In genomic region chr7:116040470-116041019, GRCm38 (mm10) we compare ENCODE assay signal across 9 mouse cellular contexts. TPM values are rescaled to one million over a fixed set of nuclear protein-coding genes. Genes with fewer than 3 reads are reported as not detected.
DNase-seq lines count a peak whose midpoint lies in the region; ATAC-seq and TF ChIP-seq lines count a peak whose summit lies in the region.
"Had no signal": no experiment of that assay in that cellular context is flagged by ENCODE, and none has a peak within 500 bp of the region (broad histone marks: within the 10 kb centered on the region; RNA-seq: fewer than 3 reads in every experiment).

No protein-coding gene starts in this region.

- ATAC-seq in frontal cortex, adult (ENCODE audit: low TSS enrichment), result peak; percentile 18; the same call in 1 of the 2 replicates
- no peak for ATAC-seq in megakaryocyte, adult 5-6 weeks (ENCODE audit: poor library complexity, severe bottlenecking)
- no peak for ATAC-seq in limb, embryonic 14.5 days (ENCODE audit: low FRiP score, low read depth)
- ATAC-seq in stomach, postnatal 0 days (ENCODE audit: low FRiP score, low TSS enrichment), result no peak

- no peak for TF ChIP-seq CTCF in stomach, postnatal 0 days (IDR thresholded peaks at IDR 0.05; ENCODE audit: low read depth)
- TF ChIP-seq CTCF in cerebellum, adult 2 months (IDR thresholded peaks at IDR 0.05; ENCODE audit: borderline replicate concordance, insufficient read depth, low read depth, low read length), result no peak

- WGBS in limb, embryonic 14.5 days, result 22% methylated on average over 15 of the region's 15 CpGs
- 32% methylated on average over 15 of the region's 15 CpGs for WGBS in stomach, postnatal 0 days
- 24% methylated on average over 15 of the region's 15 CpGs for WGBS in cerebellum, adult 2 months

- H3K4me2 ChIP-seq in limb, embryonic 14.5 days (replicated peaks; ENCODE audit: low read depth, low read length, severe bottlenecking), result peak overlapping the region; percentile 96
- peak overlapping the region; percentile 93 for H3K4me2 ChIP-seq in stomach, postnatal 0 days (replicated peaks; ENCODE audit: low read depth)

- H3K27me3 ChIP-seq in megakaryocyte, embryonic 14.5 days (replicated peaks), result peaks cover 56% of the 10 kb centered on the region
- H3K27me3 ChIP-seq in limb, embryonic 14.5 days (ENCODE audit: control insufficient read depth, insufficient read depth, low read length), result peaks cover 26% of the 10 kb centered on the region
- H3K27me3 ChIP-seq in stomach, postnatal 0 days (ENCODE audit: control insufficient read depth, insufficient read depth, low read length), result no peaks in the 10 kb centered on the region; the same call in 1 of the 2 replicates
- peaks cover 1% of the 10 kb centered on the region; the same call in 1 of the 2 replicates for H3K27me3 ChIP-seq in cerebellum, adult 2 months (ENCODE audit: control insufficient read depth, insufficient read depth, low read length)

- H3K9me3 ChIP-seq in megakaryocyte, embryonic 14.5 days, result 0 out of 2 replicates have a peak, but pooled peaks cover 2% of the 10 kb centered on the region
- H3K9me3 ChIP-seq in limb, embryonic 14.5 days (ENCODE audit: control insufficient read depth, low read length), result no peaks in the 10 kb centered on the region
- no peaks in the 10 kb centered on the region for H3K9me3 ChIP-seq in stomach, postnatal 0 days (ENCODE audit: control insufficient read depth, low read length)

- 0 out of 2 replicates have a peak overlapping the region, but pooled peaks have one; percentile 65 for H3K9ac ChIP-seq in limb, embryonic 14.5 days (ENCODE audit: low read depth, low read length, severe bottlenecking)
- no peak overlapping the region for H3K9ac ChIP-seq in stomach, postnatal 0 days (ENCODE audit: low read length)

- H3K27ac ChIP-seq in limb, embryonic 14.5 days (replicated peaks; ENCODE audit: low read depth, low read length), result no peak overlapping the region
- no peak overlapping the region for H3K27ac ChIP-seq in stomach, postnatal 0 days (replicated peaks)
- no peak overlapping the region for H3K27ac ChIP-seq in cerebellum, adult 2 months (ENCODE audit: insufficient read depth, low read length)
- H3K27ac ChIP-seq: macrophage had no signal

- no peaks in the 10 kb centered on the region for H3K36me3 ChIP-seq in megakaryocyte, embryonic 14.5 days (replicated peaks; ENCODE audit: low read length)
- H3K36me3 ChIP-seq in limb, embryonic 14.5 days (ENCODE audit: control insufficient read depth, insufficient read depth, low read length), result no peaks in the 10 kb centered on the region; the same call in 1 of the 2 replicates
- H3K36me3 ChIP-seq in stomach, postnatal 0 days (ENCODE audit: control insufficient read depth, insufficient read depth, low read length), result no peaks in the 10 kb centered on the region

- TF ChIP-seq EP300 in stomach, postnatal 0 days (optimal IDR thresholded peaks at IDR 0.05), result no peak

- TF ChIP-seq POLR2A in limb, embryonic 14.5 days (IDR thresholded peaks at IDR 0.05; ENCODE audit: borderline replicate concordance, extremely low read depth, insufficient read depth, insufficient read length), result no peak
- TF ChIP-seq POLR2A in cerebellum, adult 2 months (IDR thresholded peaks at IDR 0.05; ENCODE audit: borderline replicate concordance, insufficient read depth, low read length), result no peak

- DNase-seq in frontal cortex, adult 2 months (ENCODE audit: extremely low spot score in 1 of 2, low spot score in 1 of 2), result no peak
- no peak for DNase-seq in limb, embryonic 14.5 days (ENCODE audit: low spot score)
- no peak for DNase-seq in stomach, postnatal 0 days (ENCODE audit: low spot score)
- no peak for DNase-seq in cerebellum, adult 2 months
- DNase-seq in right cerebral cortex, postnatal 36 days (ENCODE audit: low spot score in 2 of 2), result no peak

- H3K4me1 ChIP-seq in megakaryocyte, embryonic 14.5 days, result peaks cover 37% of the 10 kb centered on the region
- H3K4me1 ChIP-seq in limb, embryonic 14.5 days (ENCODE audit: control insufficient read depth, insufficient read depth, low read length), result peaks cover 11% of the 10 kb centered on the region; the same call in 1 of the 2 replicates
- H3K4me1 ChIP-seq in stomach, postnatal 0 days (replicated peaks; ENCODE audit: control insufficient read depth, insufficient read depth), result peaks cover 7% of the 10 kb centered on the region
- H3K4me1 ChIP-seq in cerebellum, adult 2 months (ENCODE audit: control insufficient read depth, insufficient read depth, low read length), result no peaks in the 10 kb centered on the region

- H3K4me3 ChIP-seq in megakaryocyte, embryonic 14.5 days (replicated peaks), result peak overlapping the region; percentile 94
- H3K4me3 ChIP-seq in limb, embryonic 14.5 days (replicated peaks; ENCODE audit: low read length), result peak overlapping the region; percentile 54
- peak overlapping the region; percentile 50 for H3K4me3 ChIP-seq in stomach, postnatal 0 days (ENCODE audit: low read depth, low read length)
- no peak overlapping the region for H3K4me3 ChIP-seq in cerebellum, adult 2 months (replicated peaks; ENCODE audit: insufficient read depth, low read depth, low read length)

RNA-seq across cellular contexts. Expression of gene 1110004F10Rik, which starts 1.3 kb away (rescaled TPM):
- 153 and 162 TPM in 2 replicates for polyA plus RNA-seq in frontal cortex, adult 2 months (2012; rRNA removed)
- 10.6 and 59.4 TPM in 2 replicates for polyA plus RNA-seq in megakaryocyte, embryonic 14.5 days (2012; ENCODE audit: insufficient read depth, low replicate concordance)
- total RNA-seq in megakaryocyte, adult 5-6 weeks (2015), result 85.7 and 95.9 TPM in 2 replicates
- total RNA-seq in megakaryocyte, adult 5-6 weeks (2017), result 154 and 167 TPM in 2 replicates
- 183 and 187 TPM in 2 replicates for polyA plus RNA-seq in limb, embryonic 14.5 days (2012; rRNA removed)
- polyA plus RNA-seq in limb, embryonic 14.5 days (2014; fragmentation: Nextera tagmentation; extraction: Ambion mirVana), result 283 and 299 TPM in 2 replicates
- 159 TPM in 2 replicates for polyA plus RNA-seq in stomach, postnatal 0 days (2015; fragmentation: Nextera tagmentation; extraction: Ambion mirVana)
- polyA plus RNA-seq in cerebellum, adult 2 months (2012; rRNA removed), result 105 and 113 TPM in 2 replicates

RNA-seq across cellular contexts. Expression of gene Sox6, which starts 1.9 kb away (rescaled TPM):
- 6.9 and 8.1 TPM in 2 replicates for polyA plus RNA-seq in frontal cortex, adult 2 months (2012; rRNA removed)
- 0.17 TPM in 1 of 2 replicates, not detected in the other for polyA plus RNA-seq in megakaryocyte, embryonic 14.5 days (2012; ENCODE audit: insufficient read depth, low replicate concordance)
- 0.45 and 3.8 TPM in 2 replicates for total RNA-seq in megakaryocyte, adult 5-6 weeks (2015)
- total RNA-seq in megakaryocyte, adult 5-6 weeks (2017), result 0.99 and 1.2 TPM in 2 replicates
- 21.3 and 34.0 TPM in 2 replicates for polyA plus RNA-seq in limb, embryonic 14.5 days (2012; rRNA removed)
- 59.4 and 67.4 TPM in 2 replicates for polyA plus RNA-seq in limb, embryonic 14.5 days (2014; fragmentation: Nextera tagmentation; extraction: Ambion mirVana)
- polyA plus RNA-seq in stomach, postnatal 0 days (2015; fragmentation: Nextera tagmentation; extraction: Ambion mirVana), result 28.7 and 32.2 TPM in 2 replicates
- polyA plus RNA-seq in cerebellum, adult 2 months (2012; rRNA removed), result 4.6 and 6.0 TPM in 2 replicates
- polyA plus RNA-seq: macrophage had no signal

RNA-seq across cellular contexts. Expression of gene Gm4353, which starts 43.9 kb away (rescaled TPM):
- 0.44 and 0.74 TPM in 2 replicates for polyA plus RNA-seq in frontal cortex, adult 2 months (2012; rRNA removed)
- 0.82 TPM in 1 of 2 replicates, not detected in the other for polyA plus RNA-seq in megakaryocyte, embryonic 14.5 days (2012; ENCODE audit: insufficient read depth, low replicate concordance)
- total RNA-seq in megakaryocyte, adult 5-6 weeks (2015), result 0.22 and 0.23 TPM in 2 replicates
- total RNA-seq in megakaryocyte, adult 5-6 weeks (2017), result 0.66 and 0.81 TPM in 2 replicates
- polyA plus RNA-seq in limb, embryonic 14.5 days (2012; rRNA removed), result 0.79 and 0.87 TPM in 2 replicates
- polyA plus RNA-seq in limb, embryonic 14.5 days (2014; fragmentation: Nextera tagmentation; extraction: Ambion mirVana), result 1.1 and 1.4 TPM in 2 replicates
- polyA plus RNA-seq in stomach, postnatal 0 days (2015; fragmentation: Nextera tagmentation; extraction: Ambion mirVana), result 0.18 and 0.33 TPM in 2 replicates
- polyA plus RNA-seq in cerebellum, adult 2 months (2012; rRNA removed), result 0.79 and 1.2 TPM in 2 replicates
